Mouse (Mus musculus) retina, embryonic 14.5 days (tissue): Measurements from ENCODE around the gene Rbfox1.

Experiments
- DNase-seq: peaks from one replicate; pipeline ENCODE4 v3.0.0-alpha.2; 2015; ENCODE audit warnings: low spot score

Rbfox1 gene

GRCm38 (mm10) chr16:6927661-6928060 is 1042.5 kb downstream of the Rbfox1 start:
- no peak for DNase-seq

- no peak for DNase-seq
Measured at GRCm38 (mm10) chr16:6930795-6931194, 1045.6 kb downstream of the Rbfox1 start.

- DNase-seq, result no peak
Measured at GRCm38 (mm10) chr16:6946151-6946550, 1061.0 kb downstream of the Rbfox1 start.

GRCm38 (mm10) chr16:6949666-6950065 is 1064.5 kb downstream of the Rbfox1 start:
- no peak for DNase-seq

GRCm38 (mm10) chr16:6955102-6955675 is 1070.0 kb downstream of the Rbfox1 start:
- DNase-seq, result no peak

- DNase-seq, result no peak
Measured at GRCm38 (mm10) chr16:6961931-6962379, 1076.8 kb downstream of the Rbfox1 start.

- no peak for DNase-seq
Measured at GRCm38 (mm10) chr16:6962508-6962907, 1077.4 kb downstream of the Rbfox1 start.

GRCm38 (mm10) chr16:6963533-6963932 is 1078.4 kb downstream of the Rbfox1 start:
- no peak for DNase-seq

GRCm38 (mm10) chr16:6964720-6965583 is 1079.8 kb downstream of the Rbfox1 start:
- DNase-seq, result no peak

GRCm38 (mm10) chr16:6969986-6970385 is 1084.8 kb downstream of the Rbfox1 start:
- DNase-seq, result no peak

- DNase-seq, result no peak
Measured at GRCm38 (mm10) chr16:6976341-6976740, 1091.2 kb downstream of the Rbfox1 start.

GRCm38 (mm10) chr16:6983947-6984346 is 1098.8 kb downstream of the Rbfox1 start:
- DNase-seq, result no peak

- DNase-seq, result no peak
Measured at GRCm38 (mm10) chr16:6986031-6986430, 1100.9 kb downstream of the Rbfox1 start.

- DNase-seq, result no peak
Measured at GRCm38 (mm10) chr16:6986494-6986893, 1101.3 kb downstream of the Rbfox1 start.

- no peak for DNase-seq
Measured at GRCm38 (mm10) chr16:6992251-6992650, 1107.1 kb downstream of the Rbfox1 start.

GRCm38 (mm10) chr16:6993180-6993579 is 1108.0 kb downstream of the Rbfox1 start:
- no peak for DNase-seq

- no peak for DNase-seq
Measured at GRCm38 (mm10) chr16:6997109-6997508, 1112.0 kb downstream of the Rbfox1 start.

GRCm38 (mm10) chr16:6997834-6998233 is 1112.7 kb downstream of the Rbfox1 start:
- no peak for DNase-seq

- DNase-seq, result no peak
Measured at GRCm38 (mm10) chr16:7004565-7004964, 1119.4 kb downstream of the Rbfox1 start.

GRCm38 (mm10) chr16:7005478-7005877 is 1120.3 kb downstream of the Rbfox1 start:
- DNase-seq, result peak; percentile 68

GRCm38 (mm10) chr16:7017310-7017709 is 1132.2 kb downstream of the Rbfox1 start:
- DNase-seq, result no peak

GRCm38 (mm10) chr16:7034231-7034630 is 1149.1 kb downstream of the Rbfox1 start:
- no peak for DNase-seq

GRCm38 (mm10) chr16:7036566-7036965 is 1151.4 kb downstream of the Rbfox1 start:
- DNase-seq, result no peak
